Mouse (Mus musculus) adrenal gland, postnatal 0 days (tissue): Measurements from ENCODE around the gene Olfr341. TPM values are rescaled to one million over a fixed set of nuclear protein-coding genes. Genes with fewer than 3 reads are reported as not detected.

Experiments
- polyA plus RNA-seq: library from polyadenylated mRNA; unstranded; fragments of >200 nt; fragmentation: Nextera tagmentation; extraction: Ambion mirVana; gene quantifications from 2 replicates; pipeline ENCODE4 v1.2.1, GENCODE M21; 2015

Gene Olfr341
- not detected in 2 replicates for polyA plus RNA-seq

DNA sequence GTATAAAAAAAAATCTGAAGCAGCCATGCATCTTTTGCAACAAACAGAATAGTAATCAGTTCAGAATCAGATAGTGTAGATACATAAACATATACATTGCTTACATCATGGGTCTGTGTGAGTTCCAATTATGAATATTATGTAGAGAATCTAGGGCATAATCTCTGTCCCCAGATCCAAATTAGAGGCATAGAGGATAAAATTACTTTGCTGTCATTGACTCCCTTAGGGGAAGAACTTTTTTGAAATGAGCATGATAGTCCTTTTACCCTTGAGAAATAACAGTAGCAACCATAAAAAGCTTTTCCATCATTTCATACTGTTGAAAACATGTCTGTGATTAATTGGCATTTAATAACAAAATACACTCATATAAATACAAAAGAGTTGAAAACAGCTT, at the start of gene Olfr341:
Gene Olfr341 (minus strand): TSS at position 101 of the 400 bp plus-strand sequence.

DNA sequence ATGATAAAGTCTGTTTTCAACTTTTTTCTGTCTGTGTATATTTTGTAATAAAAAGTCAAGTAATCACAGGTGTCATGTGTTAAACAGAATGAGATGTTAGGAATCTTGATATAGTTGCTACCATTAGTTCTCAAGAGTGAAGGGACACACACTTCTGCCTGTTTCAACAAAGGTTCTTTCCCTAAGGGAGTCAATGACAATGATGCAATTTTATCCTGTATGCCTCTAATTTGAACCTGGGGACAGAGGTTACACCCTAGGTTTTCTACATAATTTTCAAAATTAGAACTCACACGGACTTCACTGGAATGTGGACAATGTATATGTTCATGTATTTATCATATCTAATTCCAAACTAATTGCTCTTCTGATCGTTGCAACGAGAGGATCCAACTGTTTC, 42.4 kb upstream of the Olfr341 start, which contains the start of gene Olfr342:
Gene Olfr342 (plus strand): TSS at position 301 of the 400 bp plus-strand sequence.

DNA sequence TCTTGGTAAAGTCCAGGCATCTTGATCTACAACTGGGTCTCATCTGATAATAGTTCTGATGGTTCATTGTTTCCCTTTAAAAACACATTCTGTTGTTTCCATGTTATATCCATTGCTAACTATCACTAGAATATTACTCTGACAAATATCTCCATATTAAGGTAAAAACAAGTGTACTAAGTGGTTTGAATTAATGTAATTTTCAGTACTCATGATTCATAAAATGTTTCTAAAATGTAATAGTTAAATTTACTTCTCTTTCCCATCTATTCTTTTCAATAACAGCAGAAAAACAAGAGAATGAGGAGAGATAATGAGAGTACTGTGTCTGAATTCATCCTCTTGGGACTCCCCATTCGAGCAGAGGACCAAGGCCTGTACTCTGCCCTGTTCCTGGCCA, 30.0 kb downstream of the Olfr341 start, which contains the start of gene Olfr340:
Gene Olfr340 (plus strand): TSS at position 301 of the 400 bp plus-strand sequence.

Other genes starting within 250 kb of the Olfr341 start
- not detected in 2 replicates for gene Olfr338, start 108.9 kb downstream of the Olfr341 start, polyA plus RNA-seq
- not detected in 2 replicates for gene Olfr339, start 63.5 kb downstream of the Olfr341 start, polyA plus RNA-seq
- not detected in 2 replicates for gene Olfr340, start 29.9 kb downstream of the Olfr341 start, polyA plus RNA-seq
- gene Olfr342, start 42.5 kb upstream of the Olfr341 start, polyA plus RNA-seq, result not detected in 2 replicates
- not detected in 2 replicates for gene Olfr344, start 84.2 kb upstream of the Olfr341 start, polyA plus RNA-seq
- not detected in 2 replicates for gene Olfr345, start 157.6 kb upstream of the Olfr341 start, polyA plus RNA-seq
- gene Olfr346, start 203.3 kb upstream of the Olfr341 start, polyA plus RNA-seq, result not detected in 2 replicates
- gene Olfr347, start 249.4 kb upstream of the Olfr341 start, polyA plus RNA-seq, result not detected in 2 replicates